Mouse (Mus musculus): ENCODE measurements around the gene Pfkp.

The Pfkp gene

GRCm38 (mm10) chr13:6636976-6637375 lies 11.6 kb downstream of the Pfkp start:
- DNase-seq (ENCODE audit: extremely low spot score), result no peak

- no peak for DNase-seq (ENCODE audit: extremely low spot score)
Measured at GRCm38 (mm10) chr13:6636520-6636919, 12.1 kb downstream of the Pfkp start.

GRCm38 (mm10) chr13:6635138-6636076 lies 13.2 kb downstream of the Pfkp start:
- DNase-seq (ENCODE audit: extremely low spot score), result no peak

- no peak for DNase-seq (ENCODE audit: extremely low spot score)
Measured at GRCm38 (mm10) chr13:6634063-6634462, 14.5 kb downstream of the Pfkp start.

GRCm38 (mm10) chr13:6633524-6633923 lies 15.1 kb downstream of the Pfkp start:
- no peak for DNase-seq (ENCODE audit: extremely low spot score)

GRCm38 (mm10) chr13:6632935-6633334 lies 15.6 kb downstream of the Pfkp start:
- DNase-seq (ENCODE audit: extremely low spot score), result no peak

- DNase-seq (ENCODE audit: extremely low spot score), result no peak
Measured at GRCm38 (mm10) chr13:6632513-6632912, 16.1 kb downstream of the Pfkp start.

- DNase-seq (ENCODE audit: extremely low spot score), result peak; percentile 31
Measured at GRCm38 (mm10) chr13:6631772-6632510, 16.6 kb downstream of the Pfkp start.

- no peak for DNase-seq (ENCODE audit: extremely low spot score)
Measured at GRCm38 (mm10) chr13:6630660-6631059, 17.9 kb downstream of the Pfkp start.

GRCm38 (mm10) chr13:6629927-6630326 lies 18.6 kb downstream of the Pfkp start:
- DNase-seq (ENCODE audit: extremely low spot score), result no peak

- no peak for DNase-seq (ENCODE audit: extremely low spot score)
Measured at GRCm38 (mm10) chr13:6628998-6629764, 19.4 kb downstream of the Pfkp start.

- no peak for DNase-seq (ENCODE audit: extremely low spot score)
Measured at GRCm38 (mm10) chr13:6628261-6628660, 20.3 kb downstream of the Pfkp start.

GRCm38 (mm10) chr13:6627352-6627751 lies 21.2 kb downstream of the Pfkp start:
- DNase-seq (ENCODE audit: extremely low spot score), result no peak

- DNase-seq (ENCODE audit: extremely low spot score), result no peak
Measured at GRCm38 (mm10) chr13:6626508-6627114, 22.0 kb downstream of the Pfkp start.

- DNase-seq (ENCODE audit: extremely low spot score), result no peak
Measured at GRCm38 (mm10) chr13:6625942-6626341, 22.6 kb downstream of the Pfkp start.

- no peak for DNase-seq (ENCODE audit: extremely low spot score)
Measured at GRCm38 (mm10) chr13:6624604-6625003, 24.0 kb downstream of the Pfkp start.

- DNase-seq (ENCODE audit: extremely low spot score), result no peak
Measured at GRCm38 (mm10) chr13:6624121-6624520, 24.5 kb downstream of the Pfkp start.

- DNase-seq (ENCODE audit: extremely low spot score), result no peak
Measured at GRCm38 (mm10) chr13:6621831-6622230, 26.7 kb downstream of the Pfkp start.

GRCm38 (mm10) chr13:6620250-6620649 lies 28.3 kb downstream of the Pfkp start:
- no peak for DNase-seq (ENCODE audit: extremely low spot score)

GRCm38 (mm10) chr13:6618711-6619110 lies 29.9 kb downstream of the Pfkp start:
- no peak for DNase-seq (ENCODE audit: extremely low spot score)

- DNase-seq (ENCODE audit: extremely low spot score), result no peak
Measured at GRCm38 (mm10) chr13:6613690-6614445, 34.7 kb downstream of the Pfkp start.
